Mouse (Mus musculus) CH12.LX (cell line): ENCODE measurements around the gene Stambpl1.
A peak's percentile ranks its signal among the peaks of the same experiment; 100 is the strongest.

ENCODE experiments used
- CHD2 ChIP-seq: IDR thresholded peaks from 2 replicates; pipeline ENCODE4 v1.6.1; 2011; ENCODE audit warnings: low read length, improper control_type of control experiment
- CTCF ChIP-seq, 2 experiments: IDR thresholded peaks in 1 of 2; conservative IDR thresholded peaks in 1 of 2; 2 replicates each; pipeline ENCODE4 v1.5.1; 2011 to 2012; ENCODE audit warnings: low read depth in 2 of 2, low read length in 2 of 2, improper control_type of control experiment in 1 of 2, inconsistent platforms in 1 of 2, mild to moderate bottlenecking in 1 of 2, moderate library complexity in 1 of 2
- MAFK ChIP-seq: IDR thresholded peaks from 2 replicates; pipeline ENCODE4 v1.6.1; 2011; ENCODE audit warnings: low read length, improper control_type of control experiment; ENCODE audit not compliant: insufficient replicate concordance

DNA sequence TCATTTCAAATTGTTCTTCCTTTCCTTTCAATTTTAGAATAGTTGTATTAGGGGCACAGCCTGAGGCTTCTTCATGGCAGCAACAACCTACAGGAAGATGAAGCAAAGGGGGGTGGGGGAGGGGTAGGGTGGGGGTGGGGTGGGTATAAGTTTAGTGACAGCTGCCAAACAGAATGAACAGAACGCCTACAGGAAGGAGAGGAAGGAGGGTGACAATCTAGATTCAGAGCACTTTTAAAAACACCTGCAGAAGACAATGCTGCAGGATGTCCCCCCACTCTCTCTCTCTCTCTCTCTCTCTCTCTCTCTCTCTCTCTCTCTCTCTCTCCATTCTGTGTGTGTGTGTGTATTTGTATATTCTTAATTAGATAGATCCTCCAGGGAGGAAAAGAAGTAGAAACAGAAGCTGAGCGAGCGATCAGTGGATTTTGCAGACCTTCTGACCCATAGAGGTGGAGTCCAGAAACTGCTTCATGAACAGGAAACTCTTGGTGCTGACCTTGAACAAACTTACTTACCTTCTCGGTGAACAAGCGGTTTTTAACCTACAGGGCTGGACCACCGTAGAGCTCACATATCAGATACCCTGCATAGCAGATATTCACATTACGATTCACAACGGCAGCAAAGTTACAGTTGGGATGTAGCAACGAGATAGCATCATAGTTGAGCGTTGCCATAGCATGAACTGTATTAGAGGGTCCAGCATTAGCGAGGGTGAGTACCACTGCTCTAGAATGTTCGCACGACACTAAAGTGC, 95.8 kb downstream of the Stambpl1 start:
- TF ChIP-seq MAFK (0 out of 2 replicates have a peak, but pooled peaks have one; percentile 17), CTCF (conservative IDR thresholded peaks at IDR 0.05 in 1 of 2, IDR thresholded peaks at IDR 0.05 in 1 of 2; ENCODE audit: low read depth in 2 of 2, low read length in 2 of 2) (no peak), CHD2 (no peak; the same call in none of the 2 replicates)
